Mouse (Mus musculus) liver, postnatal 0 days (tissue): ENCODE results near the gene Abl1. TPM values are rescaled to one million over a fixed set of nuclear protein-coding genes. Genes with fewer than 3 reads are reported as not detected.

Experiments
- ATAC-seq: fragments of 200-750 bp; cut with Nextera tagmentation; 2 replicates; pipeline ENCODE4 v1.8.0; 2017; ENCODE audit warnings: mild to moderate bottlenecking, moderate library complexity
- DNase-seq: peaks from one replicate; pipeline ENCODE4 v3.0.0-alpha.2; 2016
- H3K27ac ChIP-seq: fragments of 300-500 bp; sonication (generic); 2 replicates; pipeline ENCODE4 v1.5.1; 2014; ENCODE audit warnings: antibody characterized with exemption, moderate library complexity, mild to moderate bottlenecking, low read depth
- H3K27me3 ChIP-seq: fragments of 300-500 bp; sonication (generic); 2 replicates; pipeline ENCODE4 v1.6.1; 2014; ENCODE audit warnings: low read length, control low read depth, mixed read lengths; ENCODE audit not compliant: insufficient read depth
- H3K36me3 ChIP-seq: fragments of 300-500 bp; sonication (generic); replicated peaks from 2 replicates; pipeline ENCODE4 v1.6.1; 2014; ENCODE audit warnings: mild to moderate bottlenecking, control low read depth, low read length, moderate library complexity, mixed read lengths; ENCODE audit not compliant: insufficient read depth
- H3K4me1 ChIP-seq: fragments of 300-500 bp; sonication (generic); 2 replicates; pipeline ENCODE4 v1.6.1; 2014; ENCODE audit warnings: antibody characterized with exemption, mild to moderate bottlenecking, control low read depth; ENCODE audit not compliant: insufficient read depth
- H3K4me2 ChIP-seq: fragments of 300-500 bp; sonication (generic); 2 replicates; pipeline ENCODE4 v1.6.1; 2014; ENCODE audit warnings: low read depth, mild to moderate bottlenecking, low read length, moderate library complexity, mixed read lengths
- H3K4me3 ChIP-seq: fragments of 300-500 bp; sonication (generic); 2 replicates; pipeline ENCODE4 v1.5.1; 2014; ENCODE audit warnings: low read depth, low read length
- H3K9ac ChIP-seq: fragments of 300-500 bp; sonication (generic); replicated peaks from 2 replicates; pipeline ENCODE4 v1.6.1; 2014; ENCODE audit warnings: mild to moderate bottlenecking, moderate library complexity
- H3K9me3 ChIP-seq: fragments of 300-500 bp; sonication (generic); 2 replicates; pipeline ENCODE4 v1.6.1; 2016; ENCODE audit warnings: mild to moderate bottlenecking, control low read depth, low read length, mixed read lengths
- CTCF ChIP-seq: sonication (generic); IDR thresholded peaks from 2 replicates; pipeline ENCODE4 v1.5.1; 2016; ENCODE audit warnings: antibody characterized with exemption, low read depth
- EP300 ChIP-seq: IDR thresholded peaks from 2 replicates; pipeline ENCODE4 v1.6.1; 2016; ENCODE audit warnings: antibody characterized with exemption, low read depth, mild to moderate bottlenecking
- WGBS: fragments of 180-500 bp; shearing (Covaris S2); extraction: QIAGEN DNeasy Blood & Tissue Kit; methylation state at CpG from one replicate; pipeline ENCODE4 v1.1.7; 2014; ENCODE audit not compliant: insufficient replicate concordance; 5-methylcytosine and 5-hydroxymethylcytosine counted together
- polyA plus RNA-seq: library from polyadenylated mRNA; unstranded; fragments of >200 nt; fragmentation: Nextera tagmentation; extraction: Ambion mirVana; gene quantifications from 2 replicates; pipeline ENCODE4 v1.2.1, GENCODE M21; 2015

Gene Abl1
- polyA plus RNA-seq, 1 experiment from 2014 or later = 4.1 TPM

- no peaks in the 10 kb centered on the region for H3K36me3 ChIP-seq
- TF ChIP-seq CTCF (no peak), EP300 (no peak)
- peak overlapping the region; percentile 70 for H3K4me3 ChIP-seq
- H3K9me3 ChIP-seq = no peaks in the 10 kb centered on the region
- peak overlapping the region; percentile 87 for H3K27ac ChIP-seq
- DNase-seq = no peak
- H3K4me1 ChIP-seq = peaks cover 46% of the 10 kb centered on the region
- ATAC-seq = no peak
- peak overlapping the region; percentile 81 for H3K4me2 ChIP-seq
- WGBS = 27% methylated on average over 7 of the region's 7 CpGs
- no peaks in the 10 kb centered on the region for H3K27me3 ChIP-seq
- H3K9ac ChIP-seq = peak overlapping the region; percentile 57
Observed at GRCm38 (mm10) chr2:31761115-31761531, 72.9 kb downstream of the Abl1 start.

- Histone ChIP-seq H3K27ac (peak overlapping the region; percentile 87), H3K4me1 (peaks cover 46% of the 10 kb centered on the region), H3K36me3 (no peaks in the 10 kb centered on the region), H3K4me2 (peak overlapping the region; percentile 81), H3K9me3 (no peaks in the 10 kb centered on the region), H3K4me3 (peak overlapping the region; percentile 70), H3K27me3 (no peaks in the 10 kb centered on the region), H3K9ac (peak overlapping the region; percentile 57)
- ATAC-seq (no peak), DNase-seq (no peak)
- TF ChIP-seq CTCF (no peak), EP300 (no peak)
- 19% methylated on average over 4 of the region's 4 CpGs for WGBS
Observed at GRCm38 (mm10) chr2:31761585-31761984, 73.4 kb downstream of the Abl1 start.

DNA sequence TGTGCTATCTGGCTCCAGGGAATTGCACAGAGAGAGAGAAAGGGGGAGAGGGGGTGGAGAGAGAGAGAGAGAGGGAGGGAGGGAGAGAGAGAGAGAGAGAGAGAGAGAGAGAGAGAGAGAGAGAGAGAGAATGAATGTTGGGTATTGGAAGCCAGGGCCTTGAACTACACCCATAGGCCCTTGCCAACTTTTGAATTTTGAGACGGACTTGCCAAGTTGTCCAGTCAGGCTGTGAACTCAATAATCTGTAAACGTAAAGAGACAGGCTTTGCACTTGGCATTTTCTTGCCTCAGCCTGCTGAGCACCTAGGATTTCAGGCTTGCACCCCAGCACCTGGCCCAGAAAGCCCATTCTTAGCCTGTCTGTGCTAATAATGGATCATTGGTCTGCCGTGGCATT is 74.0 kb downstream of the Abl1 start:
- TF ChIP-seq EP300 (no peak), CTCF (no peak)
- peak overlapping the region; percentile 81 for H3K4me2 ChIP-seq
- WGBS = 50% methylated on average over 3 of the region's 3 CpGs
- peak overlapping the region; percentile 87 for H3K27ac ChIP-seq
- H3K36me3 ChIP-seq = no peaks in the 10 kb centered on the region
- H3K27me3 ChIP-seq = no peaks in the 10 kb centered on the region
- DNase-seq (no peak), ATAC-seq (no peak)
- H3K9me3 ChIP-seq = no peaks in the 10 kb centered on the region
- H3K4me3 ChIP-seq = no peak overlapping the region
- peaks cover 46% of the 10 kb centered on the region for H3K4me1 ChIP-seq
- no peak overlapping the region for H3K9ac ChIP-seq

DNA sequence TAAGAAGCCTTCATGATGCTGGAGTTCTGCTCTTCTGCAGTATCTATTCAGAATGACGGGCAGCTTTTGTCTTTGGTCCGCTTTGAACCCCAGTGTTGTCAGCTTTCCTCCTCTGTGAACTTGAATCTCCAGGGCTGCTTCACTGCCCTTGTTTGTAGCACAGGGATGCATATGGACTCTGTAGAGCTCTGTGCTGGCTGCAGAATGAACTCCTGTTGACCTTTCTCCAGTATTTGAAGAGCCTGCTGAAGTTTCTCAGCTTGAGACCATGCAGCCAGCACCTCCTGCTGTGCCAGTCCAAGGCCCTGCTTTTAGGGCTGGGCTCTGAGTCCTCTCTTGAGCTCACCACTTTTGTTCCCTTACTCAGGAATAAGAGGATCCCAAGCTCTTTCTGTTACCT is 74.7 kb downstream of the Abl1 start:
- Histone ChIP-seq H3K4me2 (no peak overlapping the region), H3K9me3 (no peaks in the 10 kb centered on the region), H3K9ac (no peak overlapping the region), H3K4me3 (no peak overlapping the region), H3K27ac (peak overlapping the region; percentile 35; the same call in 1 of the 2 replicates), H3K27me3 (no peaks in the 10 kb centered on the region), H3K36me3 (no peaks in the 10 kb centered on the region), H3K4me1 (peaks cover 52% of the 10 kb centered on the region)
- WGBS = 64% methylated on average over 2 of the region's 2 CpGs
- ATAC-seq = no peak
- no peak for DNase-seq
- TF ChIP-seq CTCF (no peak), EP300 (no peak)

DNA sequence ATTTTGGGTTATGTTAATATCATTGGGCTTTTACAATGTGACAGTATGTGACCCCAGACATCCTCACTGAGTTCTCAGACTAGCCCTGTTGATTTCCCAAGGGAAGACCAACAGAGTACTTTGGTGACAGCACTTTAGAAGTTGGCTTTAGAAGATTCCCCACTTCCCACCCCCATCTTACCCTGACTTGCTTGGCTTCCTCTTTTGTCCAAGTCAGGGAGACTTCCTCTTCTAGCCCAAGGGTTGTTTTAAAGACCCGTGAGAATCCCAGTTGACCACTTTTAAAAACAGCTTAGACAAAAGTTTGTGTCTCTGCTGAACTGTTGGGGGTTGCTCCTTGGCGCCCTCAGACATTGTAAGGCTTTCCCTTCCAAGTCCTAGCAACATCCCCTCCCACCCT is 75.1 kb downstream of the Abl1 start:
- Histone ChIP-seq H3K36me3 (no peaks in the 10 kb centered on the region), H3K9me3 (no peaks in the 10 kb centered on the region), H3K4me1 (peaks cover 52% of the 10 kb centered on the region), H3K4me3 (no peak overlapping the region), H3K27me3 (no peaks in the 10 kb centered on the region), H3K4me2 (peak overlapping the region; percentile 44; the same call in 1 of the 2 replicates), H3K9ac (no peak overlapping the region), H3K27ac (peak overlapping the region; percentile 35; the same call in 1 of the 2 replicates)
- TF ChIP-seq EP300 = no peak
- TF ChIP-seq CTCF = no peak
- WGBS = 25% methylated on average over 2 of the region's 2 CpGs
- ATAC-seq (no peak), DNase-seq (no peak)

DNA sequence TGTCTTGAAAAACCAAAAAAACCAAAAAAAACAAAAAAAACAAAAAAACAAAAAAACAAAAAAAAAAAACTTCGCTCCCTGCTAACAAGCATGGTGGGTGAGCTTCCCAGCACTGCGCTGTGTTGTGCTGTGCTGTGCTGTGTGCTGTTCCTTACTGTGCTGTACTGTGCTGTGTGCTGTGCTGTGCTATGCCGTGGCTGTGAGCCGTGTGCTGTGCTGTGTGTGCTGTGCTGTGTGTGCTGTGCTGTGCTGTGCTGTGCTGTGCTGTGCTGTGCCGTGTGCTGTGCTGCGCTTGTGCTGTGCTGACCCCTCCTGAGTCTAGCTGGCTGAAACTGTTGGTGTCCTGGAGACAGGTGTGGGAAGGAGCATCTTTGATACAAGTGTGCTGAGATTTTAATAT is 78.9 kb downstream of the Abl1 start:
- DNase-seq = no peak
- Histone ChIP-seq H3K4me1 (peaks cover 57% of the 10 kb centered on the region), H3K4me2 (no peak overlapping the region), H3K4me3 (no peak overlapping the region), H3K27ac (no peak overlapping the region), H3K9ac (no peak overlapping the region), H3K9me3 (no peaks in the 10 kb centered on the region), H3K27me3 (no peaks in the 10 kb centered on the region), H3K36me3 (no peaks in the 10 kb centered on the region)
- ATAC-seq = no peak
- TF ChIP-seq CTCF = no peak
- TF ChIP-seq EP300 = no peak
- 86% methylated on average over 6 of the region's 6 CpGs for WGBS

DNA sequence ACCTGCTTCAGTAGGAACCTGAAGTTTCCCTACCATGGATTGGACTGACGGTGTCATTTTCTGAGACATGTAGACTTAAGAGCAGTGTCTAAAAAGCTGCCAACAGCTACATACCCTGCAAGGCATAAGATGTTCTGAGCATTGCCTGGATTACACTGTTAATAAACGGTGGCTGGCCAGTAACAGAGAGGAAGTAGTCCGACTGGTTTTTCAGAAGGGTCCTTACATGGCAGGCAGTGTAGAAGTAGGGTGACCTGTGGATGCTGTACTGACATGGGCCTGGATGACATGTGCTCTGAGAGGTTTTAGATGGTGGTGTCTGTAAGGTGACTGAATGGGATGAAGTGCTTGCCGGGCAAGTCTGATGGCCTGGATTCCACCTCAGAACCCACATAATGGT is 79.6 kb downstream of the Abl1 start:
- Histone ChIP-seq H3K4me3 (no peak overlapping the region), H3K27me3 (no peaks in the 10 kb centered on the region), H3K4me1 (peaks cover 53% of the 10 kb centered on the region), H3K9ac (no peak overlapping the region), H3K27ac (no peak overlapping the region), H3K9me3 (no peaks in the 10 kb centered on the region), H3K4me2 (no peak overlapping the region), H3K36me3 (no peaks in the 10 kb centered on the region)
- 73% methylated on average over 4 of the region's 4 CpGs for WGBS
- ATAC-seq (no peak), DNase-seq (no peak)
- TF ChIP-seq CTCF = no peak
- no peak for TF ChIP-seq EP300
